In the genomic region with DNA sequence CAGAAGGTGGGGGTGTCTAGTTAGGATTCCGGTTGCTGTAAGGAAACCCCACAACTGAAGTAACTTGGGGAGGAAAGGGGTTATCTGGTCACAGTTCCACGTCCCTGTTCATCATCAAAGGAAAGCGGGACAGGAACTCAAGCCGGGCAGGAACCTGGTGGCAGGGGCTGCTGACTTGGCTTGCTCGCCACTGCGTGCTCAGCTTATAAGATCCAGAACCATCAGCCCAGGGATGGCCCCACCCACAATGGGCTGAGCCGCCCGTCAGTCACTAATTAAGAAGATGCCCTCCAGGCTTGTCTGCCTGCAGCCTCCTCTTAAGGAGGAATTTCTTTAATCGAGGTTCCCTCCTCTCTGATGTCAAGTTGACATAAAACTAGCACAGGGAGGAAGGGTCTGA, we compare ENCODE assay signal across 12 mouse cellular contexts.
DNase-seq lines count a peak whose midpoint lies in the region; ATAC-seq and TF ChIP-seq lines count a peak whose summit lies in the region.
"Had no signal": no experiment of that assay in that cellular context is flagged by ENCODE, and none has a peak within 500 bp of the region (broad histone marks: within the 10 kb centered on the region; RNA-seq: fewer than 3 reads in every experiment).

No protein-coding gene starts in this region.

- H3K27me3 ChIP-seq in forebrain, embryonic 11.5 days (ENCODE audit: control insufficient read depth, insufficient read depth, low read length), result no peaks in the 10 kb centered on the region
- no peaks in the 10 kb centered on the region for H3K27me3 ChIP-seq in forebrain, embryonic 16.5 days (replicated peaks; ENCODE audit: control insufficient read depth, insufficient read depth, low read length)
- H3K27me3 ChIP-seq in lung, embryonic 14.5 days (ENCODE audit: insufficient read depth, low read length), result no peaks in the 10 kb centered on the region
- no peaks in the 10 kb centered on the region for H3K27me3 ChIP-seq in embryonic facial prominence, embryonic 11.5 days (ENCODE audit: control insufficient read depth, insufficient read depth, low read length)

- H3K4me2 ChIP-seq in forebrain, embryonic 11.5 days (ENCODE audit: low read depth, low read length, severe bottlenecking), result no peak overlapping the region
- no peak overlapping the region for H3K4me2 ChIP-seq in forebrain, embryonic 16.5 days (ENCODE audit: low read length)
- no peak overlapping the region for H3K4me2 ChIP-seq in lung, embryonic 14.5 days
- H3K4me2 ChIP-seq in embryonic facial prominence, embryonic 11.5 days (ENCODE audit: low read depth, low read length), result no peak overlapping the region

- H3K36me3 ChIP-seq in forebrain, embryonic 11.5 days (ENCODE audit: control insufficient read depth, insufficient read depth, low read length), result no peaks in the 10 kb centered on the region
- H3K36me3 ChIP-seq in forebrain, embryonic 16.5 days (ENCODE audit: control insufficient read depth, insufficient read depth), result no peaks in the 10 kb centered on the region
- no peaks in the 10 kb centered on the region for H3K36me3 ChIP-seq in lung, embryonic 14.5 days (ENCODE audit: insufficient read depth)
- no peaks in the 10 kb centered on the region for H3K36me3 ChIP-seq in embryonic facial prominence, embryonic 11.5 days (replicated peaks; ENCODE audit: control insufficient read depth, insufficient read depth, low read depth, low read length)

- TF ChIP-seq CTCF in lung, embryonic 14.5 days (IDR thresholded peaks at IDR 0.05; ENCODE audit: low read depth), result no peak

- H3K27ac ChIP-seq in forebrain, embryonic 11.5 days (ENCODE audit: low read depth, low read length), result no peak overlapping the region
- H3K27ac ChIP-seq in forebrain, embryonic 16.5 days (ENCODE audit: low read length), result no peak overlapping the region
- no peak overlapping the region for H3K27ac ChIP-seq in lung, embryonic 14.5 days (ENCODE audit: low read depth)
- no peak overlapping the region for H3K27ac ChIP-seq in embryonic facial prominence, embryonic 11.5 days (replicated peaks; ENCODE audit: low read depth, low read length)
- H3K27ac ChIP-seq: left cerebral cortex, adult 2 months had no signal

- ATAC-seq in forebrain, embryonic 11.5 days (replicated peaks; ENCODE audit: low FRiP score), result no peak
- ATAC-seq in forebrain, embryonic 16.5 days, result no peak
- no peak for ATAC-seq in lung, embryonic 14.5 days (ENCODE audit: insufficient read depth)
- no peak; the same call in 1 of the 2 replicates for ATAC-seq in embryonic facial prominence, embryonic 11.5 days (replicated peaks; ENCODE audit: insufficient number of reproducible peaks, low FRiP score, low TSS enrichment, low read depth)
- ATAC-seq in megakaryocyte-erythroid progenitor cell, adult 5-6 weeks (replicated peaks; ENCODE audit: low FRiP score, low TSS enrichment, poor library complexity, severe bottlenecking), result no peak
- ATAC-seq: activated CD4-positive, CD25-positive, alpha-beta regulatory T cell, adult 4 months; intestine, embryonic 16.5 days had no signal

- H3K9ac ChIP-seq in forebrain, embryonic 11.5 days (ENCODE audit: low read length), result no peak overlapping the region
- no peak overlapping the region for H3K9ac ChIP-seq in forebrain, embryonic 16.5 days (replicated peaks; ENCODE audit: low read depth, low read length)
- H3K9ac ChIP-seq in lung, embryonic 14.5 days, result no peak overlapping the region
- H3K9ac ChIP-seq in embryonic facial prominence, embryonic 11.5 days (replicated peaks; ENCODE audit: low read length), result no peak overlapping the region

- H3K4me1 ChIP-seq in forebrain, embryonic 11.5 days (replicated peaks; ENCODE audit: control insufficient read depth, insufficient read depth, low read length), result peaks cover 3% of the 10 kb centered on the region; the same call in 1 of the 2 replicates
- H3K4me1 ChIP-seq in forebrain, embryonic 16.5 days (replicated peaks; ENCODE audit: control insufficient read depth, insufficient read depth, low read length), result peaks cover 5% of the 10 kb centered on the region; the same call in 1 of the 2 replicates
- H3K4me1 ChIP-seq in lung, embryonic 14.5 days (ENCODE audit: insufficient read depth), result no peaks in the 10 kb centered on the region
- H3K4me1 ChIP-seq in embryonic facial prominence, embryonic 11.5 days (ENCODE audit: control insufficient read depth, insufficient read depth, low read length), result no peaks in the 10 kb centered on the region

- no peaks in the 10 kb centered on the region; the same call in 1 of the 2 replicates for H3K9me3 ChIP-seq in forebrain, embryonic 11.5 days (ENCODE audit: control insufficient read depth, low read length)
- no peaks in the 10 kb centered on the region for H3K9me3 ChIP-seq in forebrain, embryonic 16.5 days (ENCODE audit: control insufficient read depth, low read length)
- no peaks in the 10 kb centered on the region for H3K9me3 ChIP-seq in lung, embryonic 14.5 days (ENCODE audit: low read depth, low read length)
- no peaks in the 10 kb centered on the region for H3K9me3 ChIP-seq in embryonic facial prominence, embryonic 11.5 days (replicated peaks; ENCODE audit: control insufficient read depth, low read length)

- 40% methylated on average over 9 of the region's 9 CpGs for WGBS in forebrain, embryonic 11.5 days
- WGBS in forebrain, embryonic 16.5 days, result 34% methylated on average over 9 of the region's 9 CpGs
- 64% methylated on average over 9 of the region's 9 CpGs for WGBS in lung, embryonic 14.5 days
- 24% methylated on average over 9 of the region's 9 CpGs for WGBS in embryonic facial prominence, embryonic 11.5 days

- no peak overlapping the region for H3K4me3 ChIP-seq in forebrain, embryonic 11.5 days (ENCODE audit: low read depth, low read length)
- no peak overlapping the region for H3K4me3 ChIP-seq in forebrain, embryonic 16.5 days (replicated peaks; ENCODE audit: low read length)
- no peak overlapping the region for H3K4me3 ChIP-seq in lung, embryonic 14.5 days (ENCODE audit: low read depth, low read length)
- no peak overlapping the region for H3K4me3 ChIP-seq in embryonic facial prominence, embryonic 11.5 days (ENCODE audit: low read depth, low read length)
- H3K4me3 ChIP-seq: left cerebral cortex, adult 2 months had no signal

- DNase-seq in forebrain, embryonic 11.5 days (ENCODE audit: low spot score), result peak; percentile 52
- peak; percentile 13 for DNase-seq in lung, embryonic 14.5 days
- DNase-seq in lung, adult 18-20 months, result no peak
- DNase-seq in embryonic facial prominence, embryonic 11.5 days (ENCODE audit: low spot score), result peak; percentile 62
- DNase-seq in kidney, postnatal 25 days, result peak; percentile 62 to 83
- no peak for DNase-seq in adipocyte (ENCODE audit: low spot score)
- DNase-seq: cerebellum, postnatal 14 days had no signal

Comparison
In these comparisons a context has a peak if more than half of its experiments do, and no peak if none do; other contexts are left out.
1. DNase-seq: peak in forebrain, embryonic 11.5 days (single experiment), lung, embryonic 14.5 days (single experiment), embryonic facial prominence, embryonic 11.5 days (single experiment) and kidney, postnatal 25 days (2 of 2); none in lung, adult 18-20 months (0 of 2) and adipocyte (single experiment).